Mouse (Mus musculus) myocyte (in vitro differentiated cells): ENCODE results near the gene Txnrd1.
A peak's percentile ranks its signal among the peaks of the same experiment; 100 is the strongest.

Source experiments
- CEBPB ChIP-seq: IDR thresholded peaks from 2 replicates; pipeline ENCODE4 v1.6.1; 2011; ENCODE audit warnings: mild to moderate bottlenecking, moderate library complexity; ENCODE audit not compliant: poor library complexity, insufficient read depth, severe bottlenecking
- E2F4 ChIP-seq: IDR thresholded peaks from one replicate; pipeline ENCODE4 v1.6.1; 2011; ENCODE audit warnings: mild to moderate bottlenecking, control low read depth, moderate library complexity; ENCODE audit not compliant: insufficient read depth
- MAX ChIP-seq: IDR thresholded peaks from one replicate; pipeline ENCODE4 v1.6.1; 2011; ENCODE audit warnings: low read depth, mild to moderate bottlenecking, control low read depth
- MYOD1 ChIP-seq, 3 experiments: IDR thresholded peaks; one replicate each; pipeline ENCODE4 v1.6.1; 2011; ENCODE audit warnings: control low read depth in 2 of 3, low read depth in 2 of 3, mild to moderate bottlenecking in 2 of 3, moderate library complexity in 1 of 3; ENCODE audit not compliant: insufficient read length in 2 of 3, control insufficient read depth in 1 of 3
- MYOG ChIP-seq, 3 experiments: IDR thresholded peaks; one replicate each; pipeline ENCODE4 v1.6.1; 2011; ENCODE audit warnings: control low read depth in 2 of 3, low read depth in 2 of 3, mild to moderate bottlenecking in 2 of 3; ENCODE audit not compliant: insufficient read length in 2 of 3, control insufficient read depth in 1 of 3, insufficient read depth in 1 of 3
- POLR2A ChIP-seq: IDR thresholded peaks from one replicate; pipeline ENCODE4 v1.6.1; 2011; ENCODE audit warnings: low read depth, mild to moderate bottlenecking, control low read depth, moderate library complexity; ENCODE audit not compliant: insufficient read length
- POLR2AphosphoS2 ChIP-seq: IDR thresholded peaks from one replicate; pipeline ENCODE4 v1.6.1; 2011; ENCODE audit warnings: low read depth, control low read depth; ENCODE audit not compliant: insufficient read length
- SRF ChIP-seq: IDR thresholded peaks from one replicate; pipeline ENCODE4 v1.6.1; 2011; ENCODE audit warnings: low read depth; ENCODE audit not compliant: control insufficient read depth, insufficient read length
- TCF12 ChIP-seq: IDR thresholded peaks from one replicate; pipeline ENCODE4 v1.6.1; 2011; ENCODE audit warnings: mild to moderate bottlenecking, control low read depth; ENCODE audit not compliant: poor library complexity, insufficient read depth, severe bottlenecking
- USF1 ChIP-seq: IDR thresholded peaks from one replicate; pipeline ENCODE4 v1.6.1; 2011; ENCODE audit warnings: low read depth, mild to moderate bottlenecking, control low read depth, moderate library complexity

DNA sequence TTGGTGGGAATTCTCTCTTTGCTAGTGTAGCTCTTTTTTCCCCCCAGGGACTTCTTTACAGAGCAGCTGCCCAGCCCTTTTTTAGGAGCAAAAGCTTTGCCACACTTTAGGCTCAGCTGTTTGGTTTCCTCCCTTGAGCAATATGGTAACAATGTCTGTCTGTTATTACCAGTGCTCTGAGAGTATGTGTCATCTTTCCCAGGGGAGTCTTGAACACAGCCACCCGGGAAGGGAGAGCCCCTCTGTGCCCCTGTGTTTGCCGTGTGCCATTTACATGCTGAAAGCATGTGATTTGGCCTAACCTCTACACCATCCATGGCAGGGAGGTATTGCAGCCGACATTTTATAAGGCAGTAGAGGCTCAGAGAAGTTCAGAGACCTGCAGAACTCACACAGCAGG is 29.4 kb upstream of the Txnrd1 start:
- TF ChIP-seq POLR2A, result no peak
- TF ChIP-seq E2F4, result no peak
- peak in 1 of 3 experiments; percentile 1 for TF ChIP-seq MYOG (IDR thresholded peaks at IDR 0.05; ENCODE audit: control insufficient read depth in 1 of 3, insufficient read depth in 1 of 3, insufficient read length in 2 of 3, low read depth in 2 of 3)
- TF ChIP-seq MYOD1 (IDR thresholded peaks at IDR 0.05; ENCODE audit: control insufficient read depth in 1 of 3, insufficient read length in 2 of 3, low read depth in 2 of 3), result peak in 1 of 3 experiments; percentile 34
- TF ChIP-seq MAX, result no peak
- no peak for TF ChIP-seq POLR2AphosphoS2
- TF ChIP-seq SRF, result no peak
- no peak for TF ChIP-seq TCF12
- TF ChIP-seq USF1, result no peak
- TF ChIP-seq CEBPB, result 0 out of 2 replicates have a peak, but pooled peaks have one; percentile 19
